Mouse (Mus musculus): ENCODE data around the gene Acad10.

GRCm38 (mm10) chr5:121637296-121637695 is 23.0 kb downstream of the Acad10 start:
- no peak for TF ChIP-seq CTCF (IDR thresholded peaks at IDR 0.05)
- TF ChIP-seq EP300 (IDR thresholded peaks at IDR 0.05), result no peak

All from lung, postnatal 0 days (tissue).